In the genomic region with DNA sequence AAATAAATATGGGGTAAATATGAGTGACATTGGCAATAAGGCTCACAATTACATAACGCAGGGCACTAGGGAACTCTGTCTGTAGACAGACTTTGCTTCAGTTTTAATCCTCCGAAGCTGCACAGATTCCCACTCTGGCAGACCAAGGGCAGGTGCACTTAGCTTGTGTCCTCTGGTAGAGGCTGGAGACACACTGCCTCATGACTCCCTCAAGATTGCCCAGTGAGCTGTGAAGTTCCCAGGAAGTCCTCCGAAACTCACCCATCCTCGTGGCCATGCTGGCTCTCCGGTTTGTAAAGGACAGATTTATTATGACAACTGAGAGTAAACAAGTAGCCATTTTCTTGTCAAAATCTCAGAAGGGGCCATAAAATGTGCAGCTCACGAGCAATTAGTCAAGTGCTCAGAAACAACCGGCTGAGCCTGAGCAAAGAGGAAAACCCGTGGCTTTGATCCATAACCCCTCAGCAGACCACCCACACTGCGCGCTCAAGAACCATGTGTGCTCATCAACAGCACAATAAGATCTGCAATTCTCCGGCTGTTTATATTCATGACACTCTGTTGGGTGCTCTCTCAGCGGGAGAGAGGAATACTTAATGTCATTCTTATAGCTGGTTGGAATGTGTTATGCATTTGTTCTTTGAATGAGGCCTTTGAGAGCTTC, we compare ENCODE assay signal across 9 mouse cellular contexts. TPM values are rescaled to one million over a fixed set of nuclear protein-coding genes. Genes with fewer than 3 reads are reported as not detected.
DNase-seq lines count a peak whose midpoint lies in the region; ATAC-seq and TF ChIP-seq lines count a peak whose summit lies in the region.
"Had no signal": no experiment of that assay in that cellular context is flagged by ENCODE, and none has a peak within 500 bp of the region (broad histone marks: within the 10 kb centered on the region; RNA-seq: fewer than 3 reads in every experiment).

No protein-coding gene starts in this region.

- peak; percentile 77 for DNase-seq in lung, postnatal 0 days (ENCODE audit: low spot score)
- DNase-seq in lung, postnatal 25 days (ENCODE audit: low spot score), result no peak
- peak; percentile 19 for DNase-seq in forebrain, embryonic 10.5 days (ENCODE audit: extremely low spot score, low spot score)
- peak; percentile 38 for DNase-seq in limb, embryonic 10.5 days (ENCODE audit: low spot score)
- DNase-seq in testis, postnatal 10 days (ENCODE audit: low spot score), result peak; percentile 46
- DNase-seq in ovary, postnatal 10 days (ENCODE audit: low spot score), result no peak
- no peak for DNase-seq in gastrocnemius, adult 18-20 months (ENCODE audit: low spot score)
- no peak for DNase-seq in layer of hippocampus, postnatal 14 days (ENCODE audit: low spot score in 2 of 2)

- WGBS in lung, postnatal 0 days, result 44% methylated on average over 12 of the region's 12 CpGs
- WGBS in forebrain, embryonic 10.5 days, result 69% methylated on average over 12 of the region's 12 CpGs
- 27% methylated on average over 12 of the region's 12 CpGs for WGBS in limb, embryonic 10.5 days

- no peak overlapping the region for H3K9ac ChIP-seq in lung, postnatal 0 days (replicated peaks; ENCODE audit: low read depth)

- no peaks in the 10 kb centered on the region for H3K27me3 ChIP-seq in lung, postnatal 0 days (replicated peaks; ENCODE audit: insufficient read depth, low read length)
- H3K27me3 ChIP-seq in forebrain, embryonic 10.5 days (ENCODE audit: poor library complexity, severe bottlenecking), result no peaks in the 10 kb centered on the region
- no peaks in the 10 kb centered on the region for H3K27me3 ChIP-seq in limb, embryonic 10.5 days (ENCODE audit: low read depth, poor library complexity, severe bottlenecking)

- peak; percentile 63 for TF ChIP-seq EP300 in lung, postnatal 0 days (IDR thresholded peaks at IDR 0.05)

- H3K27ac ChIP-seq in lung, postnatal 0 days (ENCODE audit: low read length), result no peak overlapping the region
- no peak overlapping the region for H3K27ac ChIP-seq in forebrain, embryonic 10.5 days
- H3K27ac ChIP-seq in limb, embryonic 10.5 days, result no peak overlapping the region

- no peaks in the 10 kb centered on the region for H3K4me1 ChIP-seq in lung, postnatal 0 days (ENCODE audit: insufficient read depth, low read depth, low read length)
- peaks cover 8% of the 10 kb centered on the region for H3K4me1 ChIP-seq in forebrain, embryonic 10.5 days
- H3K4me1 ChIP-seq in limb, embryonic 10.5 days, result peaks cover 10% of the 10 kb centered on the region

- TF ChIP-seq CTCF in lung, postnatal 0 days (IDR thresholded peaks at IDR 0.05), result no peak

- no peaks in the 10 kb centered on the region for H3K36me3 ChIP-seq in lung, postnatal 0 days (ENCODE audit: insufficient read depth, low read length)
- H3K36me3 ChIP-seq in forebrain, embryonic 10.5 days (replicated peaks), result no peaks in the 10 kb centered on the region
- no peaks in the 10 kb centered on the region for H3K36me3 ChIP-seq in limb, embryonic 10.5 days

- no peak overlapping the region for H3K4me2 ChIP-seq in lung, postnatal 0 days (replicated peaks; ENCODE audit: low read depth, low read length)

- H3K9me3 ChIP-seq in lung, postnatal 0 days (ENCODE audit: low read length), result no peaks in the 10 kb centered on the region
- H3K9me3 ChIP-seq in forebrain, embryonic 10.5 days, result no peaks in the 10 kb centered on the region
- H3K9me3 ChIP-seq in limb, embryonic 10.5 days (replicated peaks), result no peaks in the 10 kb centered on the region

- peak; percentile 84 for ATAC-seq in lung, postnatal 0 days

- H3K4me3 ChIP-seq in lung, postnatal 0 days (ENCODE audit: low read depth, low read length), result no peak overlapping the region
- no peak overlapping the region for H3K4me3 ChIP-seq in forebrain, embryonic 10.5 days
- no peak overlapping the region for H3K4me3 ChIP-seq in limb, embryonic 10.5 days

RNA-seq across cellular contexts. Expression of gene Mamdc2, which starts 46.6 kb away (rescaled TPM):
- 12.8 and 13.8 TPM in 2 replicates for polyA plus RNA-seq in lung, postnatal 0 days (2015; fragmentation: Nextera tagmentation; extraction: Ambion mirVana)
- polyA plus RNA-seq in forebrain, embryonic 10.5 days (2016; fragmentation: Nextera tagmentation; extraction: Ambion mirVana), result 0.56 and 0.86 TPM in 2 replicates
- 2.0 and 2.3 TPM in 2 replicates for polyA plus RNA-seq in limb, embryonic 10.5 days (2016; fragmentation: Nextera tagmentation; extraction: Ambion mirVana)
- total RNA-seq in gastrocnemius, adult 18-20 months (2021), result 1 to 10 TPM; 1.1 to 2.3 TPM
- 1 to 10 TPM; 1.3 to 2.3 TPM for total RNA-seq in layer of hippocampus, postnatal 14 days (2021)
- total RNA-seq: neutrophil, adult 5-6 weeks had no signal

Comparison
In these comparisons a context has a peak if more than half of its experiments do, and no peak if none do; other contexts are left out.
1. DNase-seq: peak in lung, postnatal 0 days (single experiment), forebrain, embryonic 10.5 days (single experiment), limb, embryonic 10.5 days (single experiment) and testis, postnatal 10 days (single experiment); none in lung, postnatal 25 days (single experiment), ovary, postnatal 10 days (single experiment), gastrocnemius, adult 18-20 months (single experiment) and layer of hippocampus, postnatal 14 days (0 of 2).